Mouse (Mus musculus) layer of hippocampus, adult 8-10 months (tissue): ENCODE data around the gene Gm10226. TPM values are rescaled to one million over a fixed set of nuclear protein-coding genes. Genes with fewer than 3 reads are reported as not detected.
"Not testable (repeated sequence)": the region's sequence is repeated elsewhere in the genome, so short reads cannot be mapped to it uniquely, and the experiment has no call there.

Experiments used
- DNase-seq, 2 experiments: peaks; one replicate each; pipeline ENCODE4 v3.0.0; 2022; ENCODE audit warnings: low spot score in 2 of 2
- total RNA-seq, 4 experiments: library from RNA; stranded (reverse); gene quantifications; 2 replicates each; pipeline ENCODE4 v1.2.4; 2022

Gm10226 gene
- 10 to 100 TPM in 1 of 4 experiments, 1 to 10 TPM in 3; 5.0 to 11.0 (median 5.9) TPM for total RNA-seq

DNA sequence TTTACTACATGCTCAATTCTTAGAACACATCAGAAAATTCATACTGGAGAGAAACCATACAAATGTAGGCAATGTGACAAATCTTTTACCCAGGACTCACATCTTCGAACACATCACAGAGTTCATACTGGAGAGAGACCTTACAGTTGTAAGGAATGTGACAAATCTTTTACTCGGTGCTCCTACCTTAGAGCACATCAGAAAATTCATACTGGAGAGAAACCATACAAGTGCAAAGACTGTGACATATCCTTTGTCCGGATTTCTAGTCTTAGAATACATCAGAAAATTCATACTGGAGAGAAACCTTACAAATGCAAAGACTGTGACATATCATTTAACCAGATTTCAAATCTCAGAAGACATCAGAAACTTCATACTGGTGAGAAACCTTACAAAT is at the start of gene Gm10226:
Gene Gm10226 (plus strand): TSS at position 301 of the 400 bp plus-strand sequence.
- no peak for DNase-seq

DNA sequence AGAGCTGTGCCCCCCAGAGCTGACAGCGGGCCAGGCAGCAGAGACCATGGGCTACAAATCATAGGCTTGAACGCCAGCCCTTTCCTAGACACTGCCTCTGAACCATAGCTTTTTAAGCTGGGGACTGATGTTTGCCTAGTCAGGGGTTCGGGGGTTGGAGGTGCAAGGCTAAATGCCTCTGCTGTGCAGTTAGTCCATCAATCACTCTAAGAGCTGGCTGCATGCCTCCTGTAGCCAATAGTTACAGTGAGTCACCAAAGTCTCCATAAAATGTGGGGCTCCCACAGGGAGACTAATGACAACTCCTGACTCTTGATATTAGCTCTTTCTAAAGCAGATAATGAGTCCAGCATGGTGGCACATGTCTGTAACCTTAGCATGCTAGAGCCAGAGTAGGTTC is 42.9 kb upstream of the Gm10226 start:
- no peak for DNase-seq

- DNase-seq, result no peak
Observed at GRCm38 (mm10) chr17:21649936-21650335, 41.7 kb upstream of the Gm10226 start.

GRCm38 (mm10) chr17:21650364-21650907 is 41.2 kb upstream of the Gm10226 start, which contains the start of gene Zfp983:
Zfp983 (plus strand) TSS chr17:21650624.
- peak; percentile 62 to 75 for DNase-seq

GRCm38 (mm10) chr17:21678826-21679225 is 12.8 kb upstream of the Gm10226 start:
- DNase-seq, result not testable (repeated sequence)

DNA sequence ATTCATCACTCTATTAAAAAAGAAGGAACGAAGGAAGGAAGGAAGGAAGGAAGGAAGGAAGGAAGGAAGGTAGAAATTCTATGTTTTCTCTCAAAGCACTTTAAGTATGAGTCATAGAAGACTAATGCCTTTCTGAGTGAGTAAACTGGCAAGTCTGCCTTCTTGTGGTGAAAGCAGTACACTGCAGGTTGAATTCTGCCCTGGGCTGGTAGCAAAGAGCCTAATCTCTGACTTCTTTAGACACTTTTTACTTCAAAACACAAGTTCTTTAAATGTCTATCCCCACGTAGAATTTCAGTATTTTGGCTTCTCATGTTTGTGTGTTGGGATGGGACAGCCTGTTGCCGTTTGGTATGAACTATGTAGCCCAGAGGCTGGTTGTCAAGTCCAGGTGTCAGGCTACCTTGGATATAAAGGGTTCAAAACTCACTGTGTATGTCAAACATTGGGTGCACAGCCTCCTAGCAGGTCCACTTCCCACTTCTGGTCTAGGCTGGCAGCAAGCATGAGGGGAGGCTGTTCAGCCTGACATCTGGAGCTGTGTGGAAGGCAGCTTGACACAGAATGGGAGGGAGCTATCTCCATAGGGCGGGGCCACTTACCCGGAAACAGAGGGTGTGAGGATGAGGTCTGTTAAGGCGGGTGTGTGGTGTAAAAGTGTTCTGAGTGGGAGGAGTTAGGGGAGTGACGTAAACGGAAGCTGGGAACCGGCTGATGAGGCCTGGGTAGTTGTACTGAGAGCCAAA is 12.2 kb upstream of the Gm10226 start:
- DNase-seq, result peak; percentile 79 to 85

- not testable (repeated sequence) for DNase-seq
Observed at GRCm38 (mm10) chr17:21680019-21680376, 11.7 kb upstream of the Gm10226 start.

- DNase-seq, result no peak
Observed at GRCm38 (mm10) chr17:21693342-21693741, 1.7 kb downstream of the Gm10226 start.

- no peak for DNase-seq
Observed at GRCm38 (mm10) chr17:21696073-21696472, 4.4 kb downstream of the Gm10226 start.

DNA sequence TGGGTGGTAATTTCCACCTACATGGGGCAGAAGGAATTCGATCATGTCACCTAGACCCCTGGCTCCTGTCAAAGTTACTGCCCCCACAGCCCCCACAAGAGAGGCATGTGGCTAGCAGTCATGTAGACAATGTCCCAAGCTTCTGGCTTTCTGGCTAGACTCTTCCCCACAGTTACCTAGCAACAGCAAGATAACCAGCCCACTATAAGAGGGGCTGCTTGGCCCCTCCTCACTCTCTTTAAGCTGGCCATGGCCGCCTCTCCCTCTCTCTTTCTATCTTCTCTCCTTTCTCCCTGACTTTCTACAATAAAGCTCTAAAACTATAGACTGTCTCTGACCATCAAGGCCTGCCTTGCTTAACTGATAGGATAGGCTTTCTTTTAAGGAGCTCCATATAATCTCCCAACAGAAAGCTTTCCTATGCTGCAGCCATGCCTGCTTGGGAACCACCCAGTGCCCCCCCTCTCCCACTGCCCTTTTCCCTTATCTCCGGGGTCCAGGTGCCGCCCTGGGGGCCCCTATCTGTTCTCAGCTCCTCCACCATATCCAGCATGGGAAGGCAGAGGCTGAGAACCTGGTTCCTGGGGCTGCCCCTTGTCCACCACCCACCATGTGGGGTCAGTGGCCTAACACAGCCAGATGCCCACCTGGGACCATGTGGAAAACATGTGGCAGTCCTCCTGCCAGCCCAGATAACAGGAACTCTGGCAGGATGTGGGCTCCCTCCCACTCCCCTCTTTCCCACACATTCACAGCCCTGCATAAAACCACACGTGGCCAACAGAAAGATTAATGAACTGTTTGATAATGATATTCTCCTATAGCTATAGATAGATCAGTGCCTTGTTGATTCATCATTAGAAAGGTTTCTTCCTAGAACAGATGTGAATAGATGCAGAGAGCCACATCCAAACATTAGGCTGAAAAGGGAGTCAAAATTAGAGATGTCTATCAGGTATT is 10.9 kb downstream of the Gm10226 start:
- no peak for DNase-seq

DNA sequence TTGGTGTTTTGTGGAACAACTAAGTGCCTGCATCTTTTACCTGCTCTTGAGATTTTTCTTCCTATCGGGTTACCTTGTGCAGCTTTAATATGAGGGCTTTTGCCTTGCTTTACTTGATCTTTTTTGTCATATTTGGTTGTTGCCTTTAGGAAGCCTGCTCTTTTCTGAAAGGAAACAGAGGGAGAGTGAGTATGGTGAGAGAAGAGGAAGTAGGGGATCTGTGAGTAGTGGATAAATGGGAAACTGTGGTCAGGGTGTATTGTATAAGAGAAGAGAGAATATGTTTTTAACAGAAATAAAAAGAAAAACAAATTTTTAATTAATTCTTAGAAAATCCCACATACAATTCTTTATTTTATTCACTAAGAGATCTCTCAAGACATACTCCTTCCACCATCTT is 11.8 kb downstream of the Gm10226 start:
- no peak for DNase-seq

GRCm38 (mm10) chr17:21707343-21707996 is 15.8 kb downstream of the Gm10226 start, which contains the start of gene Zfp760:
Zfp760 (plus strand) TSS chr17:21707741.
- DNase-seq, result peak; percentile 77 to 85

GRCm38 (mm10) chr17:21708401-21708800 is 16.7 kb downstream of the Gm10226 start:
- DNase-seq, result no peak

DNA sequence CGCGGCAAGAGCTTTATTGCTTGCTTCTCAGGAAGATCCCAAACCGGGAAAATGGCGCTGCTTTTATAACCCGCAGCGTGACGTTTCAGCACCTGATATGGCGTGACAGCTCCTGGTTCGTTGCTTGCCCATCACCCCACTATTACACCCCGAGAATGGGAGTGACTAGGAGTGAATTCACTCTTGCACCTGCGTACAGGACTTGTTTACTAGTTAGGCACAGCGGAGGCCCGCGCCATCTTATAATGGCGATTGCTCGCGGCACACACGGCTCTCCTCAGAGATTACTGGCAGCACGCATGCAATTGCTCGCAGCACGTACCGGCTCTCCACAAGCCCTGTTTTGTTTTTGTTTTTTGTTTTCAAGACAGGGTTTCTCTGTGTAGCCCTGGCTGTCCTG is 38.8 kb downstream of the Gm10226 start, which contains the start of gene Zfp229:
Gene Zfp229 (plus strand): TSS at position 301 of the 400 bp plus-strand sequence.
- not testable (repeated sequence) for DNase-seq

- DNase-seq, result no peak
Observed at GRCm38 (mm10) chr17:21733049-21733448, 41.4 kb downstream of the Gm10226 start.

GRCm38 (mm10) chr17:21733529-21734031 is 41.9 kb downstream of the Gm10226 start:
- peak; percentile 38 to 46 for DNase-seq

Other genes starting within 250 kb of the Gm10226 start
- 1 to 10 TPM; 3.5 to 5.3 (median 4.6) TPM for gene Zfp51, start 241.5 kb upstream of the Gm10226 start, total RNA-seq
- gene Zfp53, start 202.9 kb upstream of the Gm10226 start, total RNA-seq, result 1 to 10 TPM; 4.3 to 6.4 (median 5.3) TPM
- 10 to 100 TPM in 1 of 4 experiments, 1 to 10 TPM in 3; 7.4 to 11.9 (median 8.2) TPM for gene Zfp52, start 156.3 kb upstream of the Gm10226 start, total RNA-seq
- gene Zfp948, start 124.9 kb upstream of the Gm10226 start, total RNA-seq, result 10 to 100 TPM; 10.9 to 15.0 (median 11.3) TPM
- gene Zfp983, start 41.2 kb upstream of the Gm10226 start, total RNA-seq, result 10 to 100 TPM in 2 of 4 experiments, 1 to 10 TPM in 2; 8.5 to 14.1 (median 11.7) TPM
- 10 to 100 TPM in 1 of 4 experiments, 1 to 10 TPM in 3; 5.7 to 10.0 (median 7.6) TPM for gene Zfp760, start 15.9 kb downstream of the Gm10226 start, total RNA-seq
- 1 to 10 TPM; 4.8 to 6.6 (median 5.2) TPM for gene Zfp229, start 38.9 kb downstream of the Gm10226 start, total RNA-seq
- gene Zfp820, start 153.9 kb downstream of the Gm10226 start, total RNA-seq, result under 1 TPM; 0.47 to 0.85 (median 0.56) TPM
- 1 to 10 TPM; 4.5 to 7.4 (median 6.1) TPM for gene Zfp995, start 218.1 kb downstream of the Gm10226 start, total RNA-seq